Mouse (Mus musculus) kidney, adult 11 months (tissue): ENCODE results near the gene Kcnn4.

Source experiments
- DNase-seq: peaks from one replicate; pipeline ENCODE4 v3.0.0; 2022

Kcnn4 gene

GRCm38 (mm10) chr7:24366716-24367632, 3.1 kb upstream of the Kcnn4 start:
- DNase-seq: no peak

GRCm38 (mm10) chr7:24368226-24368625, 1.8 kb upstream of the Kcnn4 start:
- no peak for DNase-seq

- DNase-seq: no peak
Observed at GRCm38 (mm10) chr7:24368946-24369345, 1.1 kb upstream of the Kcnn4 start.

GRCm38 (mm10) chr7:24371012-24371808, 1.1 kb downstream of the Kcnn4 start:
- DNase-seq: no peak

GRCm38 (mm10) chr7:24371809-24372145, 1.7 kb downstream of the Kcnn4 start:
- DNase-seq: no peak

- no peak for DNase-seq
Observed at GRCm38 (mm10) chr7:24372300-24372699, 2.2 kb downstream of the Kcnn4 start.

GRCm38 (mm10) chr7:24372786-24373185, 2.7 kb downstream of the Kcnn4 start:
- no peak for DNase-seq

GRCm38 (mm10) chr7:24373538-24374379, 3.7 kb downstream of the Kcnn4 start:
- no peak for DNase-seq

- no peak for DNase-seq
Observed at GRCm38 (mm10) chr7:24376456-24376855, 6.4 kb downstream of the Kcnn4 start.

GRCm38 (mm10) chr7:24377091-24377865, 7.2 kb downstream of the Kcnn4 start:
- DNase-seq: no peak

- no peak for DNase-seq
Observed at GRCm38 (mm10) chr7:24378049-24378701, 8.1 kb downstream of the Kcnn4 start.

- DNase-seq: no peak
Observed at GRCm38 (mm10) chr7:24379934-24380333, 9.9 kb downstream of the Kcnn4 start.

GRCm38 (mm10) chr7:24380370-24380769, 10.3 kb downstream of the Kcnn4 start:
- no peak for DNase-seq

- no peak for DNase-seq
Observed at GRCm38 (mm10) chr7:24382730-24383372, 12.8 kb downstream of the Kcnn4 start.

- DNase-seq: no peak
Observed at GRCm38 (mm10) chr7:24384070-24384469, 14.0 kb downstream of the Kcnn4 start.

- DNase-seq: no peak
Observed at GRCm38 (mm10) chr7:24384827-24385226, 14.8 kb downstream of the Kcnn4 start.

GRCm38 (mm10) chr7:24387059-24387556, 17.0 kb downstream of the Kcnn4 start:
- DNase-seq: no peak

GRCm38 (mm10) chr7:24389516-24390187, 19.6 kb downstream of the Kcnn4 start:
- DNase-seq: no peak

- no peak for DNase-seq
Observed at GRCm38 (mm10) chr7:24390512-24390911, 20.4 kb downstream of the Kcnn4 start.

GRCm38 (mm10) chr7:24391077-24391476, 21.0 kb downstream of the Kcnn4 start:
- no peak for DNase-seq
